Mouse (Mus musculus) heart, embryonic 13.5 days (tissue): Measurements from ENCODE around the gene Methig1. TPM values are rescaled to one million over a fixed set of nuclear protein-coding genes. Genes with fewer than 3 reads are reported as not detected.
"Not testable (repeated sequence)": the region's sequence is repeated elsewhere in the genome, so short reads cannot be mapped to it uniquely, and the experiment has no call there.

Experiments used
- ATAC-seq: fragments of 200-750 bp; cut with Nextera tagmentation; 2 replicates; pipeline ENCODE4 v1.8.0; 2017; ENCODE audit warnings: moderate TSS enrichment; ENCODE audit not compliant: insufficient number of reproducible peaks, low FRiP score, low TSS enrichment; ENCODE audit errors: extremely low read depth
- H3K27ac ChIP-seq: fragments of 300-500 bp; sonication (generic); replicated peaks from 2 replicates; pipeline ENCODE4 v1.5.1; 2015; ENCODE audit warnings: moderate library complexity, mild to moderate bottlenecking, inconsistent platforms
- H3K27me3 ChIP-seq: fragments of 300-500 bp; sonication (generic); replicated peaks from 2 replicates; pipeline ENCODE4 v1.6.1; 2015; ENCODE audit warnings: mild to moderate bottlenecking, inconsistent platforms
- H3K36me3 ChIP-seq: fragments of 300-500 bp; sonication (generic); 2 replicates; pipeline ENCODE4 v1.6.1; 2015; ENCODE audit warnings: mild to moderate bottlenecking, inconsistent platforms
- H3K4me1 ChIP-seq: fragments of 300-500 bp; sonication (generic); 2 replicates; pipeline ENCODE4 v1.6.1; 2015; ENCODE audit warnings: inconsistent platforms
- H3K4me2 ChIP-seq: fragments of 300-500 bp; sonication (generic); 2 replicates; pipeline ENCODE4 v1.6.1; 2015; ENCODE audit warnings: inconsistent platforms, mild to moderate bottlenecking, moderate library complexity
- H3K4me3 ChIP-seq: fragments of 300-500 bp; sonication (generic); 2 replicates; pipeline ENCODE4 v1.5.1; 2015; ENCODE audit warnings: moderate library complexity, mild to moderate bottlenecking, inconsistent platforms
- H3K9ac ChIP-seq: fragments of 300-500 bp; sonication (generic); 2 replicates; pipeline ENCODE4 v1.6.1; 2015; ENCODE audit warnings: inconsistent platforms, mild to moderate bottlenecking, moderate library complexity
- H3K9me3 ChIP-seq: fragments of 300-500 bp; sonication (generic); 2 replicates; pipeline ENCODE4 v1.6.1; 2016; ENCODE audit warnings: inconsistent platforms
- WGBS: fragments of 180-500 bp; shearing (Covaris S2); methylation state at CpG from one replicate; pipeline ENCODE4 v1.1.7; 2015; ENCODE audit warnings: mixed read lengths; 5-methylcytosine and 5-hydroxymethylcytosine counted together
- polyA plus RNA-seq: library from polyadenylated mRNA; unstranded; fragments of >200 nt; fragmentation: Nextera tagmentation; extraction: Ambion mirVana; gene quantifications from 2 replicates; pipeline ENCODE4 v1.2.1, GENCODE M21; 2015

Methig1 gene
- not detected in 2 replicates for polyA plus RNA-seq

DNA sequence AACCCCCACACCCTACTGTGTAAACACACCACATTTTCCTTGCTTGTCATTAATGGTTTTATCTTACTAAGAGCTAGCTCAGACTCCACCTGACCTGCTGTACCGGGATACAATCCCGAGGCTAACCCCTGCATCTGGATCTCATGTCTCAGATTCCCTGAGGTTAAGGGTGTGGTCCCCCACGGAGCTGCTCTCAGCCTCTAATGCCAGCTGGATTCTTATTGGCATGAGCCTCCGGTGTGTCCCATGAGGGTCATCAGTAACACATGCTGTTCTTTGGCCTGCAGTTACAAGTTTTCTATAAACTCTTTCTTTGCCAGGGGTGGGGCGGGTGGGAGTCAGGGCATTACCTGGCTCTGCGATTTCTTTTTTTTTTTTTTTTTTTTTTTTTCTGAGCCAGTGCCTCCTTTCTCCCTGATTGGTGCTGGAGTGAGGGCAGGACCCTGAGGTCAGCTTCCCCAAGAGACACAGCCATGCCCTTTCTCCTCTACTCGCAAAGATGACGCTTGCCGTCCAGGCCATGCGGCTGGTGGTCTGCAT lies at the start of gene Methig1, which contains the start of gene Mettl7a2:
Gene Methig1, plus strand, starts transcription at position 439 of the 540 bp plus-strand sequence.
Gene Mettl7a2, plus strand, starts transcription at position 490 of the 540 bp plus-strand sequence.
- Histone ChIP-seq H3K36me3 (no peaks in the 10 kb centered on the region), H3K4me1 (peaks cover 32% of the 10 kb centered on the region), H3K9ac (no peak within 1 kb of the TSS), H3K4me2 (no peak within 1 kb of the TSS), H3K27me3 (no peaks in the 10 kb centered on the region), H3K4me3 (no peak within 1 kb of the TSS), H3K9me3 (no peaks in the 10 kb centered on the region), H3K27ac (no peak within 1 kb of the TSS)
- ATAC-seq, result no peak
- WGBS, result 81% methylated on average over 10 of the region's 10 CpGs

- H3K36me3 ChIP-seq, result no peaks in the 10 kb centered on the region
- peak overlapping the region; percentile 84 for H3K4me2 ChIP-seq
- 56% methylated on average over 8 of the region's 8 CpGs for WGBS
- ATAC-seq, result no peak
- peaks cover 12% of the 10 kb centered on the region for H3K4me1 ChIP-seq
- peak overlapping the region; percentile 84; the same call in 1 of the 2 replicates for H3K9ac ChIP-seq
- peaks cover 13% of the 10 kb centered on the region for H3K27me3 ChIP-seq
- peak overlapping the region; percentile 74 for H3K27ac ChIP-seq
- H3K4me3 ChIP-seq, result peak overlapping the region; percentile 63
- no peaks in the 10 kb centered on the region for H3K9me3 ChIP-seq
These were observed 49.4 kb upstream of the Methig1 start for GRCm38 (mm10) chr15:100303428-100304018.

DNA sequence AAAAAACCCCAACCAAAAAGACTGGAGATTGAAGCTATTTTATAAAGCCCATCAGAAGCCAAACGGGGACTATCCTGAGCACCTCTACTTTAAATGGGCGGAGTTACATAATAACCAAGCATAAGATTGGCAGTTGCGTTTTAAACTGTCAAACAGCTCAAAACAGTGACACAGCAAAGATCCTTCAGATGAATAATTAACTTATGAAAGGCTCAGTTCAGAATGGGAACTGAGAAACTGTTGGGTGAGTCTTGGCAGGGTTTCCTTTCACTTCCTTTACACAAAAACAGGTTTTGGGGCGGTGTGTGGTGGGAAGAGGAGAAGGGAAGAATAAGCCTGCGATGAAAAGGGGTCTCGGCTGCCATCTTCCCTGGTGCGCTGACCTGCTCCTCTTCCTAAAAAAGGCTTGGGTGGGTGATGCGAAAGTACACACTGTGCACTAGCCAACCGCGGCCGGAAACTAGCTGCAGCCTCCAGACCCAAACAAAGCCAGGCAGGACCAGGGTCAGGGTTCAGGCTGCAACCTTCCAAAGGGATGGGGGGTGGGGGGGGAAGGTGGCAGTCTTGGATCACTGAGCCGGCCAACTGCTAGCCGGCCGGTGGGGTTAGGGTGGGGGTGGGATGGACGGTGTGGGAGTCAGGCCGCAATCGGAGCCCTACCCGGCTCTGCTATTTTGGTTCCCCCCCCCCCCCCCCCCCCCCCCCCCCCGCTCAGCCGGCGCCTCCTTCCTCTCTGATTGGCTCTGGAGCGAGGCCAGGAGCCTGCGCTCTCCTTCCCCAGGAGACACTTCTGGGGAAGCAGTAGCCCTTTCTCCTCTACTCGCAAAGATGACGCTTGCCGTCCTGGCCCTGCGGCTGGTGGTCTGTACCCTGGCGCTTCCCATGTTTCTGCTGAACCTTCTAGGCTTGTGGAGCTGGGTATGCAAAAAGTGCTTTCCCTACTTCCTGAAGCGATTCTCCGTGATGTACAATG lies 48.6 kb upstream of the Methig1 start, which contains the start of gene Mettl7a1:
Gene Mettl7a1, plus strand, starts transcription at position 122 of the 973 bp plus-strand sequence.
- peaks cover 12% of the 10 kb centered on the region for H3K4me1 ChIP-seq
- H3K4me3 ChIP-seq, result peak within 1 kb of the TSS; percentile 63
- H3K36me3 ChIP-seq, result no peaks in the 10 kb centered on the region
- peak within 1 kb of the TSS; percentile 84 for H3K4me2 ChIP-seq
- 3% methylated on average over 24 of the region's 30 CpGs for WGBS
- peak within 1 kb of the TSS; percentile 74 for H3K27ac ChIP-seq
- H3K9ac ChIP-seq, result peak within 1 kb of the TSS; percentile 84
- ATAC-seq, result peak; percentile 75
- H3K9me3 ChIP-seq, result no peaks in the 10 kb centered on the region
- H3K27me3 ChIP-seq, result peaks cover 10% of the 10 kb centered on the region

DNA sequence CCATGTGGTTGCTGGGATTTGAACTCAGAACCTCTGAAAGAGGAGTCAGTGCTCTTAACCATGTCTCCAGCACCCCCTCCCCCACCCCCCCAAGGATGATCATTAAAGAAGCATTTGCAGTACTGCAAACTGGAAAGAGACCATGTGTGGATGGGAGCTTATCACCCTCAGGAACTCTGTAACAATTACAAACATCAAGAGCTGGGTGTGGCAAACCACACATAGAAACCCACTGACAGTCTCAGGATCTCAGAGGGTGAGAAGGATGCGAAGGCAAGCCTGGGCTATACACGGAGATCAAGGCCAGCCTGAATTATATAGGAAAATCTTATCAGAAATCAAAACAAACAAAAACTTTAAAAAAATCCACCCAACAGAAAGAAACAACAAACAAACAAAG lies 46.7 kb upstream of the Methig1 start:
- ATAC-seq, result no peak
- Histone ChIP-seq H3K36me3 (no peaks in the 10 kb centered on the region), H3K4me1 (peaks cover 12% of the 10 kb centered on the region), H3K27me3 (peaks cover 7% of the 10 kb centered on the region), H3K9me3 (no peaks in the 10 kb centered on the region), H3K9ac (no peak overlapping the region), H3K4me3 (peak overlapping the region; percentile 63), H3K27ac (no peak overlapping the region), H3K4me2 (peak overlapping the region; percentile 84)
- WGBS, result 63% methylated on average over 2 of the region's 2 CpGs

DNA sequence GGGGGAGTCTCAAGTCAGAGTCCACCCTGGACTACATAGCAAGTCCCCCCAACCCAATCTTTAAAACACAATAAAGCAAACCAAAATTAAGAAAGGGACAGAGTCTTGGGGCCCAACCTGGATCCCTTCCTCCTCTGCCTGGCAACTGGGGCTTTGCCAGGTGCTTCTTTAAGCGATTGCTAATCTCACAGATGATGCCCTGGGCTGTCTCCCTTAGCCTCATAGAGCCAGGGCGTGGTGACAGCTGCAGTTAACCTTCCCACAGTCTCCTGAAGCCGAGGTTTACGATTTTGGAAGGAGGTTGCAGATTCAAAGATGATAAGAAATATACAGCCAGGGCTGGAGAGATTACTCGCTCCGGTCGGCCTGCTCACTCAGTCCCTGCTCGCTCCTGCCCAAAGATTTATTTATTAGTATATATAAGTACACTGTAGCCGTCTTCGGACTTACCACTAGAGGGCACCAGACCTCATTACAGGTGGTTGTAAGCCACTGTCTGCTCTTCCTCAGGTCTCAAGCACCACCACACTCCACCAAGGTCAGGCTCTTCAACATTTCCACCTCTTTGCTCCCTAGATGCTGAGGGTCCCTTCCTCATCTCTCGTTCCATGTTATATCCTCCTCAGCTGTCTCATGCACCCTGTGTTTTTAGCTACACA lies 45.4 kb upstream of the Methig1 start:
- not testable (repeated sequence) for ATAC-seq, H3K27ac ChIP-seq, H3K36me3 ChIP-seq, H3K9ac ChIP-seq, H3K9me3 ChIP-seq, H3K4me3 ChIP-seq, H3K27me3 ChIP-seq, H3K4me2 ChIP-seq
- peaks cover 17% of the 10 kb centered on the region for H3K4me1 ChIP-seq
- WGBS, result 40% methylated on average over 11 of the region's 11 CpGs

DNA sequence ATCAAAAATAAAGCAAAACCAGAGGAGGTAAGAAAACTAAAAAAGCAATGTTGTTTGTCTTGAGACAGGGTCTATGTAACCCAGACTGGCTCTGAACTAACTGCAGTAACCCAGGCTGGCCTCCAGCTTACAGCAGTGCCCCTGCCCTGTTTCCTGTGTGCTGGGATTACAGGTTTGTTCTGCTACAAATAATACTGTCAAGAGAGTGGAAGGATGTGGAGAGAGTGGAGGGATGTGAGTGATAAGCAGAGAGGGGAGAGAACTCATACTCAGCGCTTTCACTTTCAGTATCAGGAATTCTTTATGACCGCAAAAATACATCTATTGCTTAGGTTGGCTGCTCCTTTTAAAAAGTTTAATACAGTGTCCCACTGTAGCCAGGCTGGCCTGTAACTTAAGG lies 40.6 kb upstream of the Methig1 start:
- peaks cover 7% of the 10 kb centered on the region; the same call in 1 of the 2 replicates for H3K4me1 ChIP-seq
- H3K9me3 ChIP-seq, result no peaks in the 10 kb centered on the region
- no peak overlapping the region for H3K4me2 ChIP-seq
- H3K9ac ChIP-seq, result peak overlapping the region; percentile 24; the same call in 1 of the 2 replicates
- peaks cover 4% of the 10 kb centered on the region; the same call in 1 of the 2 replicates for H3K36me3 ChIP-seq
- H3K4me3 ChIP-seq, result no peak overlapping the region
- no peak overlapping the region for H3K27ac ChIP-seq
- ATAC-seq, result no peak
- no peaks in the 10 kb centered on the region for H3K27me3 ChIP-seq
- 61% methylated on average over 2 of the region's 2 CpGs for WGBS

DNA sequence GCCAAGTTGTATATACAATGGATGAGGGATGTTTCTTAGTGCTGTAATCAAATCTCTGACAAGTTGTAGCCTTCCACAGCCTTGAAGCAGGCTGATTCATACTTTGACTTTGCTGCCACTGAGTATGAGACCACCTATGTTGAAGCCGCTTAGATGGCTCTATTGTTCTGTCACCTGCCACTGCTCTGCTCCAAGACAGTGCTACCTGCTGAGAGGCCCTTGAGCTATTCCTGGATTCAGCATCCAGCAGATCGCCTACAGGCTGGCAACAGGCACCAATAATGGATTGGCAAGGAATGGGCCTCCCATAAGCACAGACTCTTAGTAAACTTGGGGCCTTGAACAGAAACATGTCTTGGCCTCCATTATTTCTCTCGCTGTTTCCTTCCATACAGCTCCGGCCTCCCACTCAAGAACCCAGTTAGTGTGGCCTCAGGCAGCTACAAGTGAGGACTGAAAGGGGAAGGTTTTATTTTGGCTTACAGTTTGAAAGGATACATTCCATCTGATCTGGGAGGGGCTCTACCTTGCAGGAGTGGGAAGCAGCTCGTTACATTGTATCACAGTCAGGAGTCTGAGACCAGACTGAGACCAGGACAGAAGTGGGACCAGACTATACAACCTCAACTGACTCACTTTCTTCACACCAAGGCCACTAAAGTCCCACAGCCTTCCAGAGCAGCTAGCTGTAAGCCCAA lies 38.4 kb upstream of the Methig1 start:
- 87% methylated on average over 5 of the region's 5 CpGs for WGBS
- no peak for ATAC-seq
- Histone ChIP-seq H3K4me1 (peaks cover 7% of the 10 kb centered on the region; the same call in 1 of the 2 replicates), H3K4me2 (no peak overlapping the region), H3K9ac (no peak overlapping the region), H3K9me3 (no peaks in the 10 kb centered on the region), H3K36me3 (peaks cover 4% of the 10 kb centered on the region; the same call in 1 of the 2 replicates), H3K27ac (no peak overlapping the region), H3K27me3 (no peaks in the 10 kb centered on the region), H3K4me3 (no peak overlapping the region)

DNA sequence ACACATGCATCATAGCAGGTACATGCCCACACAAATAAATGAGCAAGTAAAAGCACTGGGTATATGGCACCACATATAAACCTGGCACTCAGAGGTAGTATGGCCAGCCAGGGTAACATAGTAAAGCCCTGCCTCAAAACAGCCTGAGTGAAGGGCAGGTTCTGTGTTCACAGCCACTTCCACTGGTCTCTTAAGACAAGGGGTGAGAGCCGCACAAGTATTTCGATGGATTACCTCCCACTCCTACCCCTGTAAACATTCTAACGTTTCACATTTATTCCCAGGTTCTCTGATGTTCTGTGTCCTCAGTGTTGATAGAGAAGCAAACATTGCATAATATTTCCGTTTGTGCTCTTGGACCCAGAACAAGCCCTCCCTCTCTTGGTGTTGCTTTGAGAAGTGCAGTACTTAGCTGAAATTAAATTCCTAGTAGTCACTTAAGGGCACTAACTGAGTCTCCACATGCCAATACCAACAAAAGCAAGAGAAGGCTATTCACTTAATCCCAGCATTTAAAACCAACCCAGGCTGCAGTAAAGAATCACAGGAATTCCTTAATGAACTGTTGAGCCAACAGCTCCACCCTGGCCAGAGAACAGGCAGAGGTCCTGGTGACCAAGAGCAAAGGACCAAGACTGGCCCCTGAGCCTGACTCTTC lies 34.8 kb upstream of the Methig1 start:
- H3K4me1 ChIP-seq, H3K4me3 ChIP-seq, ATAC-seq, H3K27me3 ChIP-seq, H3K27ac ChIP-seq, H3K4me2 ChIP-seq, H3K9me3 ChIP-seq, H3K9ac ChIP-seq, H3K36me3 ChIP-seq: not testable (repeated sequence)
- 68% methylated on average over 4 of the region's 4 CpGs for WGBS

DNA sequence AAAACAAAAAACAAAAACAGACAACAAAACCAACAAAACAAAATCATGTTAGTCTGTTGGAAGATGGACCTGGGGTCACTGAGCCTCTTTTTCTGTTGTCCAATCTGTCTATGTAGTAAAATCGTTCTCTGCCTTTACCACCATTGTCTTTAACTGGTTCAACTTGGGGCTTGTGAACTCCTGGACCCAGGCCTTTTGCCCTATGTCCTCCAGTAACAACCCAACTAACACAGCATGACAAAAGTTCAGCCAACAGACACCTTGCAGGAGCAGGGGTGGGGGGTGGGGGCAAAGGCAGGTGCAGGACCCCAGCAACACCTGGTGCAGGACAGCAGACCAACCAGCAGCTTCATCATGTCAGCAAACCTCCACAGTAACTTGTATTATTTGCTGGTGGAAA lies 33.1 kb upstream of the Methig1 start:
- Histone ChIP-seq H3K36me3 (no peaks in the 10 kb centered on the region), H3K4me3 (no peak overlapping the region), H3K9ac (no peak overlapping the region), H3K27me3 (no peaks in the 10 kb centered on the region), H3K9me3 (no peaks in the 10 kb centered on the region), H3K4me2 (no peak overlapping the region), H3K4me1 (no peaks in the 10 kb centered on the region), H3K27ac (no peak overlapping the region)
- 87% methylated on average over 1 of the region's 1 CpGs for WGBS
- no peak for ATAC-seq

DNA sequence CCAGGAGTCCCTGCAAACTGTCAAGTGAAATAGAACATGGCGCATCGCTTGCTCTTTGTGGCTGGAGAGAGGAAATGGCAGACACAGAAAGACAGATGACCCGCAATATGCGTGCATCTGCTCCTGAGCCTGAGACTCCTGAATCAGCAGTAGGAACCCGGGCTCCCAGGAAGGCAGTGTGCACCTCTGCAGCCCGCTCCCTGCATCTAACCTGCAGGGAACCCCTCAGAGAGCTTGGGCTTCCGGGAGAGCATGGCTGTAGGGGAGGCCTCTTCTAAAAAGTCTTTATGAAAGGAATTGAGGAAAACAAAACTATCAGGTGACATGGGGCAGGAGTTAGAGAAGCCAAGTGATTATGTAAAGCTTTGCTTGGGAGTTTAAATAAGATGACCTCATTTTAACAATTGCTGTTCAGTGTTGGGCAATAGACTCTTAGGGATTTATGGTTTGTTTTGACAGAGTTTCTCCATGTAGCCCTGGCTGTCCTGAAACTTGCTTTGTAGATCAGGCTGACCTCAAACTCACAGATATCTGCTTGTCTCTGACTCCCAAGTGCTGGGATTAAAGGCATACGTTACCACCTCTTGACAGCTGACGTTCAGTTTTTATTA lies 32.5 kb upstream of the Methig1 start:
- no peak overlapping the region for H3K4me2 ChIP-seq
- no peaks in the 10 kb centered on the region for H3K9me3 ChIP-seq
- H3K27ac ChIP-seq, result no peak overlapping the region
- no peak overlapping the region for H3K4me3 ChIP-seq
- 66% methylated on average over 9 of the region's 9 CpGs for WGBS
- H3K9ac ChIP-seq, result no peak overlapping the region
- H3K27me3 ChIP-seq, result no peaks in the 10 kb centered on the region
- H3K4me1 ChIP-seq, result no peaks in the 10 kb centered on the region
- no peak for ATAC-seq
- no peaks in the 10 kb centered on the region for H3K36me3 ChIP-seq
